Mouse (Mus musculus): ENCODE measurements at regions not wholly inside any gene's neighbourhood (a gene's known extent, or its start where the extent isn't known, plus 50 kb on each side); places are given as distances from the start of the nearest gene placed in this dataset.

- TF ChIP-seq CTCF (IDR thresholded peaks at IDR 0.05; ENCODE audit: insufficient read depth, low read depth, low read length) (no peak), POLR2A (IDR thresholded peaks at IDR 0.05; ENCODE audit: insufficient read depth, low read depth, low read length) (no peak)
These were observed 87.1 kb upstream of the Cep85l start for GRCm38 (mm10) chr10:53466851-53467250.
